Mouse (Mus musculus): Measurements from ENCODE around the gene Prdx3. TPM values are rescaled to one million over a fixed set of nuclear protein-coding genes. Genes with fewer than 3 reads are reported as not detected.

The Prdx3 gene
- polyA plus RNA-seq, 1 experiment from 2014 or later = 107 TPM

GRCm38 (mm10) chr19:60895251-60895880, 21.0 kb upstream of the Prdx3 start:
- Histone ChIP-seq H3K9me3 (ENCODE audit: control insufficient read depth, low read depth, low read length) (no peaks in the 10 kb centered on the region), H3K36me3 (ENCODE audit: control insufficient read depth, insufficient read depth, low read length) (no peaks in the 10 kb centered on the region), H3K9ac (replicated peaks; ENCODE audit: low read depth, low read length) (no peak overlapping the region), H3K4me3 (ENCODE audit: low read depth, low read length) (no peak overlapping the region), H3K27me3 (ENCODE audit: control insufficient read depth, insufficient read depth, low read length) (no peaks in the 10 kb centered on the region), H3K27ac (ENCODE audit: low read length) (no peak overlapping the region), H3K4me2 (replicated peaks; ENCODE audit: low read depth, low read length) (no peak overlapping the region), H3K4me1 (ENCODE audit: control insufficient read depth, insufficient read depth, low read length) (peaks cover 5% of the 10 kb centered on the region; the same call in 1 of the 2 replicates)
- 27% methylated on average over 3 of the region's 3 CpGs for WGBS
- ATAC-seq (ENCODE audit: insufficient number of reproducible peaks, insufficient read depth, low FRiP score, low read depth) = no peak

- Histone ChIP-seq H3K4me1 (ENCODE audit: control insufficient read depth, insufficient read depth, low read length) (peaks cover 5% of the 10 kb centered on the region; the same call in 1 of the 2 replicates), H3K9me3 (ENCODE audit: control insufficient read depth, low read depth, low read length) (no peaks in the 10 kb centered on the region), H3K36me3 (ENCODE audit: control insufficient read depth, insufficient read depth, low read length) (no peaks in the 10 kb centered on the region), H3K4me3 (ENCODE audit: low read depth, low read length) (peak overlapping the region; percentile 57), H3K4me2 (replicated peaks; ENCODE audit: low read depth, low read length) (peak overlapping the region; percentile 67), H3K9ac (replicated peaks; ENCODE audit: low read depth, low read length) (no peak overlapping the region), H3K27ac (ENCODE audit: low read length) (no peak overlapping the region), H3K27me3 (ENCODE audit: control insufficient read depth, insufficient read depth, low read length) (no peaks in the 10 kb centered on the region)
- no peak for ATAC-seq (ENCODE audit: insufficient number of reproducible peaks, insufficient read depth, low FRiP score, low read depth)
- 28% methylated on average over 1 of the region's 1 CpGs for WGBS
These were observed 17.7 kb upstream of the Prdx3 start for GRCm38 (mm10) chr19:60891934-60892547.

- Histone ChIP-seq H3K36me3 (ENCODE audit: control insufficient read depth, insufficient read depth, low read length) (no peaks in the 10 kb centered on the region), H3K27ac (ENCODE audit: low read length) (no peak overlapping the region), H3K27me3 (ENCODE audit: control insufficient read depth, insufficient read depth, low read length) (no peaks in the 10 kb centered on the region), H3K9ac (replicated peaks; ENCODE audit: low read depth, low read length) (no peak overlapping the region), H3K4me1 (ENCODE audit: control insufficient read depth, insufficient read depth, low read length) (peaks cover 5% of the 10 kb centered on the region; the same call in 1 of the 2 replicates), H3K4me3 (ENCODE audit: low read depth, low read length) (peak overlapping the region; percentile 57), H3K4me2 (replicated peaks; ENCODE audit: low read depth, low read length) (peak overlapping the region; percentile 67), H3K9me3 (ENCODE audit: control insufficient read depth, low read depth, low read length) (no peaks in the 10 kb centered on the region)
- 10% methylated on average over 5 of the region's 5 CpGs for WGBS
- ATAC-seq (ENCODE audit: insufficient number of reproducible peaks, insufficient read depth, low FRiP score, low read depth) = no peak
These were observed 16.7 kb upstream of the Prdx3 start for GRCm38 (mm10) chr19:60891123-60891470.

GRCm38 (mm10) chr19:60890391-60891122, 16.2 kb upstream of the Prdx3 start:
- peak; percentile 21; the same call in 1 of the 2 replicates for ATAC-seq (ENCODE audit: insufficient number of reproducible peaks, insufficient read depth, low FRiP score, low read depth)
- Histone ChIP-seq H3K9me3 (ENCODE audit: control insufficient read depth, low read depth, low read length) (no peaks in the 10 kb centered on the region), H3K4me1 (ENCODE audit: control insufficient read depth, insufficient read depth, low read length) (peaks cover 5% of the 10 kb centered on the region; the same call in 1 of the 2 replicates), H3K9ac (replicated peaks; ENCODE audit: low read depth, low read length) (peak overlapping the region; percentile 53), H3K27me3 (ENCODE audit: control insufficient read depth, insufficient read depth, low read length) (no peaks in the 10 kb centered on the region), H3K36me3 (ENCODE audit: control insufficient read depth, insufficient read depth, low read length) (no peaks in the 10 kb centered on the region), H3K4me3 (ENCODE audit: low read depth, low read length) (peak overlapping the region; percentile 57), H3K4me2 (replicated peaks; ENCODE audit: low read depth, low read length) (peak overlapping the region; percentile 67), H3K27ac (ENCODE audit: low read length) (peak overlapping the region; percentile 80)
- under 1% methylated on average over 41 of the region's 41 CpGs for WGBS

GRCm38 (mm10) chr19:60889714-60890315, 15.5 kb upstream of the Prdx3 start, which contains the start of gene Grk5:
Gene Grk5, plus strand, starts transcription at chr19:60889749.
- H3K9me3 ChIP-seq (ENCODE audit: control insufficient read depth, low read depth, low read length) = no peaks in the 10 kb centered on the region

GRCm38 (mm10) chr19:60889101-60889713, 14.9 kb upstream of the Prdx3 start:
- Histone ChIP-seq H3K4me1 (ENCODE audit: control insufficient read depth, insufficient read depth, low read length) (peaks cover 5% of the 10 kb centered on the region; the same call in 1 of the 2 replicates), H3K4me3 (ENCODE audit: low read depth, low read length) (peak overlapping the region; percentile 57), H3K27ac (ENCODE audit: low read length) (peak overlapping the region; percentile 83), H3K9me3 (ENCODE audit: control insufficient read depth, low read depth, low read length) (no peaks in the 10 kb centered on the region), H3K27me3 (ENCODE audit: control insufficient read depth, insufficient read depth, low read length) (no peaks in the 10 kb centered on the region), H3K4me2 (replicated peaks; ENCODE audit: low read depth, low read length) (peak overlapping the region; percentile 67), H3K9ac (replicated peaks; ENCODE audit: low read depth, low read length) (0 out of 2 replicates have a peak overlapping the region, but pooled peaks have one; percentile 53), H3K36me3 (ENCODE audit: control insufficient read depth, insufficient read depth, low read length) (no peaks in the 10 kb centered on the region)
- 0 out of 2 replicates have a peak, but pooled peaks have one; percentile 42 for ATAC-seq (ENCODE audit: insufficient number of reproducible peaks, insufficient read depth, low FRiP score, low read depth)
- 10% methylated on average over 17 of the region's 17 CpGs for WGBS

More at GRCm38 (mm10) chr19:60889714-60890315, 15.5 kb upstream of the Prdx3 start, which contains the start of gene Grk5:
- peak within 1 kb of the TSS; percentile 83 for H3K27ac ChIP-seq (ENCODE audit: low read length)
- WGBS = under 1% methylated on average over 55 of the region's 55 CpGs
- peaks cover 5% of the 10 kb centered on the region; the same call in 1 of the 2 replicates for H3K4me1 ChIP-seq (ENCODE audit: control insufficient read depth, insufficient read depth, low read length)
- peak; percentile 98 for ATAC-seq (ENCODE audit: insufficient number of reproducible peaks, insufficient read depth, low FRiP score, low read depth)
- H3K9ac ChIP-seq (replicated peaks; ENCODE audit: low read depth, low read length) = peak within 1 kb of the TSS; percentile 53
- H3K36me3 ChIP-seq (ENCODE audit: control insufficient read depth, insufficient read depth, low read length) = no peaks in the 10 kb centered on the region
- peak within 1 kb of the TSS; percentile 67 for H3K4me2 ChIP-seq (replicated peaks; ENCODE audit: low read depth, low read length)
- H3K4me3 ChIP-seq (ENCODE audit: low read depth, low read length) = peak within 1 kb of the TSS; percentile 57
- no peaks in the 10 kb centered on the region for H3K27me3 ChIP-seq (ENCODE audit: control insufficient read depth, insufficient read depth, low read length)

- Histone ChIP-seq H3K27ac (ENCODE audit: low read length) (no peak overlapping the region), H3K27me3 (ENCODE audit: control insufficient read depth, insufficient read depth, low read length) (no peaks in the 10 kb centered on the region), H3K4me1 (ENCODE audit: control insufficient read depth, insufficient read depth, low read length) (peaks cover 5% of the 10 kb centered on the region; the same call in 1 of the 2 replicates), H3K4me2 (replicated peaks; ENCODE audit: low read depth, low read length) (no peak overlapping the region), H3K4me3 (ENCODE audit: low read depth, low read length) (no peak overlapping the region), H3K36me3 (ENCODE audit: control insufficient read depth, insufficient read depth, low read length) (no peaks in the 10 kb centered on the region), H3K9ac (replicated peaks; ENCODE audit: low read depth, low read length) (no peak overlapping the region), H3K9me3 (ENCODE audit: control insufficient read depth, low read depth, low read length) (no peaks in the 10 kb centered on the region)
- ATAC-seq (ENCODE audit: insufficient number of reproducible peaks, insufficient read depth, low FRiP score, low read depth) = no peak
- WGBS = 76% methylated on average over 2 of the region's 2 CpGs
These were observed 13.3 kb upstream of the Prdx3 start for GRCm38 (mm10) chr19:60887637-60888036.

GRCm38 (mm10) chr19:60883129-60883528, 8.8 kb upstream of the Prdx3 start:
- no peak overlapping the region for H3K9ac ChIP-seq (replicated peaks; ENCODE audit: low read depth, low read length)
- H3K27me3 ChIP-seq (ENCODE audit: control insufficient read depth, insufficient read depth, low read length) = no peaks in the 10 kb centered on the region
- H3K9me3 ChIP-seq (ENCODE audit: control insufficient read depth, low read depth, low read length) = no peaks in the 10 kb centered on the region
- H3K4me3 ChIP-seq (ENCODE audit: low read depth, low read length) = no peak overlapping the region
- ATAC-seq (ENCODE audit: insufficient number of reproducible peaks, insufficient read depth, low FRiP score, low read depth) = no peak
- H3K4me1 ChIP-seq (ENCODE audit: control insufficient read depth, insufficient read depth, low read length) = no peaks in the 10 kb centered on the region
- H3K27ac ChIP-seq (ENCODE audit: low read length) = no peak overlapping the region
- 7% methylated on average over 3 of the region's 3 CpGs for WGBS
- no peaks in the 10 kb centered on the region for H3K36me3 ChIP-seq (ENCODE audit: control insufficient read depth, insufficient read depth, low read length)
- H3K4me2 ChIP-seq (replicated peaks; ENCODE audit: low read depth, low read length) = no peak overlapping the region

All from stomach, embryonic 14.5 days (tissue).